Mouse (Mus musculus): Measurements from ENCODE around the gene Magi1. TPM values are rescaled to one million over a fixed set of nuclear protein-coding genes. Genes with fewer than 3 reads are reported as not detected.

Magi1 gene
- total and polyA plus RNA-seq, 3 experiments, result not detected

DNA sequence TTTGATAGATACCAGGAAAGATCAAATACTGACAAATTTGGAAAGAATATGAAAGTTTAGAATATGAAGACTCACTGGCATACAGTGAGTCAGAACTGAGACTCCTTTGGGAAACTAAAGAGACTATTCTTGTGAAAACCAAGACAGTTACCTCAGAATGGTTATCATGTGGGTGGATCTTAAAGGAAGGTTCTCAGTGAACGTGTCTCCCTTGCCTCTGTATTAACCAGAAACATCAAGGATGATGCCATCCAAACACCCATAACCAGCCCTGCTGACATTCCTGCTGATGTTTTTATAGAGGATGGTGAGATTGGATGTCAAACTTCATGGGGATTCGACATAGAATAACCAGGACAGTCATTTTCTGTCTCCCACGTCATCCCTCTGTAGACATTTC is 496.7 kb downstream of the Magi1 start:
- Histone ChIP-seq H3K79me2 (ENCODE audit: control insufficient read depth, insufficient read depth, low read length, poor library complexity) (no peaks in the 10 kb centered on the region), H3K4me3 (ENCODE audit: control insufficient read depth in 1 of 2, insufficient read depth in 1 of 2, low read depth in 2 of 2, low read length in 2 of 2) (no peak overlapping the region), H3K9me3 (replicated peaks; ENCODE audit: insufficient read depth, low read length) (no peaks in the 10 kb centered on the region), H3K9ac (ENCODE audit: control insufficient read depth, low read depth, low read length, poor library complexity, severe bottlenecking) (no peak overlapping the region), H3K36me3 (ENCODE audit: control insufficient read depth in 1 of 2, insufficient read depth in 2 of 2, low read length in 2 of 2) (no peaks in the 10 kb centered on the region), H3K27me3 (ENCODE audit: control insufficient read depth in 1 of 2, insufficient read depth in 2 of 2, low read length in 2 of 2) (no peaks in the 10 kb centered on the region), H3K4me1 (ENCODE audit: control insufficient read depth in 1 of 2, insufficient read depth in 2 of 2, low read length in 2 of 2) (no peaks in the 10 kb centered on the region), H3K27ac (ENCODE audit: control insufficient read depth, low read depth, low read length) (no peak overlapping the region)
- no peak for TF ChIP-seq TCF12 (IDR thresholded peaks at IDR 0.05; ENCODE audit: low read depth, low read length)
- no peak for TF ChIP-seq RCOR1 (IDR thresholded peaks at IDR 0.05; ENCODE audit: low read depth, low read length)
- no peak for TF ChIP-seq MEF2A (IDR thresholded peaks at IDR 0.05; ENCODE audit: extremely low read depth, insufficient replicate concordance, low read depth, low read length, poor library complexity, severe bottlenecking)
- no peak for TF ChIP-seq TAL1 (IDR thresholded peaks at IDR 0.05; ENCODE audit: low read length)
- TF ChIP-seq ETS1 (IDR thresholded peaks at IDR 0.05; ENCODE audit: low read depth, low read length), result no peak
- no peak for TF ChIP-seq KAT2A (conservative IDR thresholded peaks at IDR 0.05; ENCODE audit: low read depth, low read length)
- TF ChIP-seq E2F4 (IDR thresholded peaks at IDR 0.05; ENCODE audit: borderline replicate concordance, low read depth, low read length), result no peak
- TF ChIP-seq SMC3 (IDR thresholded peaks at IDR 0.05; ENCODE audit: low read depth, low read length), result no peak
- no peak for TF ChIP-seq HCFC1 (IDR thresholded peaks at IDR 0.05; ENCODE audit: low read depth, low read length)
- no peak for TF ChIP-seq MYB (IDR thresholded peaks at IDR 0.05; ENCODE audit: low read depth, low read length)
- no peak for DNase-seq (ENCODE audit: low read depth, low spot score)

DNA sequence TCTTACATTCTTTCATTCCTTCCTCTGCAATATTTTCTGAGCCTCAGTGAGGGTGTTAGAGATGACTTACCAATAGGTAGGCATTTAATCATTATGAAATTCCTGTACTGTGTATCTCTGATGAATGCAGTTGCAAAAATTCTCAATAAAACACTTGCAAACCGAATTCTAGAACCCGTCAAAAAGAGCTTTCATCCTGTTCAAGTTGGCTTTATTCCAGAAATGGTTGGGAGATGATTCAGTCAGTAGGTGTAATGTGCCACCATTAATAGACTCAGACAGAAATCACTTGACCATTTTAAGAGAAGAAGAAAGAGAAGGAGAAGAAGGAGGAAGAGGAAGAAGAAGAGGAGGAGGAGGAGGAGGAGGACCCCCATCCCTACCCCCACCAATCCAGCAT is 497.5 kb downstream of the Magi1 start:
- Histone ChIP-seq H3K27me3 (ENCODE audit: control insufficient read depth in 1 of 2, insufficient read depth in 2 of 2, low read length in 2 of 2) (no peaks in the 10 kb centered on the region), H3K27ac (ENCODE audit: control insufficient read depth, low read depth, low read length) (no peak overlapping the region), H3K36me3 (ENCODE audit: control insufficient read depth in 1 of 2, insufficient read depth in 2 of 2, low read length in 2 of 2) (no peaks in the 10 kb centered on the region), H3K4me1 (ENCODE audit: control insufficient read depth in 1 of 2, insufficient read depth in 2 of 2, low read length in 2 of 2) (no peaks in the 10 kb centered on the region), H3K79me2 (ENCODE audit: control insufficient read depth, insufficient read depth, low read length, poor library complexity) (no peaks in the 10 kb centered on the region), H3K9me3 (replicated peaks; ENCODE audit: insufficient read depth, low read length) (no peaks in the 10 kb centered on the region), H3K4me3 (ENCODE audit: control insufficient read depth in 1 of 2, insufficient read depth in 1 of 2, low read depth in 2 of 2, low read length in 2 of 2) (no peak overlapping the region), H3K9ac (ENCODE audit: control insufficient read depth, low read depth, low read length, poor library complexity, severe bottlenecking) (no peak overlapping the region)
- no peak for DNase-seq (ENCODE audit: low read depth, low spot score)
- TF ChIP-seq GATA1 (IDR thresholded peaks at IDR 0.05; ENCODE audit: low read depth, low read length) (no peak), ETS1 (IDR thresholded peaks at IDR 0.05; ENCODE audit: low read depth, low read length) (no peak), TBP (IDR thresholded peaks at IDR 0.05; ENCODE audit: low read depth, low read length) (no peak), CHD1 (IDR thresholded peaks at IDR 0.05; ENCODE audit: low read depth, low read length) (no peak), ELF1 (IDR thresholded peaks at IDR 0.05; ENCODE audit: low read depth, low read length) (no peak), JUND (IDR thresholded peaks at IDR 0.05; ENCODE audit: low read depth, low read length) (no peak), POLR2A (IDR thresholded peaks at IDR 0.05; ENCODE audit: control insufficient read depth in 1 of 2, insufficient read depth in 1 of 2, low read depth in 1 of 2, low read length in 2 of 2, poor library complexity in 1 of 2) (no peak), BHLHE40 (IDR thresholded peaks at IDR 0.05; ENCODE audit: borderline replicate concordance, low read depth, low read length) (no peak), CHD2 (IDR thresholded peaks at IDR 0.05; ENCODE audit: low read length) (no peak)

All from MEL (cell line).